Mouse (Mus musculus): ENCODE measurements at regions not wholly inside any gene's neighbourhood (a gene's known extent, or its start where the extent isn't known, plus 50 kb on each side); places are given as distances from the start of the nearest gene placed in this dataset.

DNA sequence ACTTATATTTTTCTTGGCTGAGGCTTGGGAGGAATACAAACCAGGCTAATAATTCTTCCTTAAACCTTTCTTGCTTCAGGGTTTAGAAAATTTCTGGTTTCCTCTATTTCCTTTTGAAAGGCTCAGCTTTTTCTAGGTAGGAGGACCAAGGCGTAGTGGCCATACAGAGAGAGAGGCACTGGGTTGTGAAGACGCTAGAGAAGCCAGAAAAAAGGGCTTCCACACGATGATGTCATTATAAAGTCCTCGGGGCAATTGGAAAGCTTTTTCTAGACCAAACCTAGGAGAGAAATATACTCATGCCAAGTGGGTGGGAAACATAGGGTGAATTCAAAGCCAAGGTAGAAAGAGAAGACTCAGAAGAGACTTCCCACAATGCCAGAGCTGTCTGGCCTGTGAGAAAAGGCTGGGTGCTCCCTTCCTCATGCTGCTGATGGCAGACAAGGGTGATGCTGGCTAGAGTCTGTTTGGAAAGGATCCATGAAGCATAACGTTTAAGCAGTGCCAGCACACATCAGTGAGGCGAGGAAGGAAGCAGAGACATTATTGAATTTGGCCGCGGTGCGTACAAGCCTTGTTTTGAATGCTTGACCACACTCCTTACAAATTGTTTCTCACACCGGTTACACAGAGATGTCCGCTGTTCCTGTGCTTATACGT is 131.1 kb upstream of the C9orf72 start:
- no peak for TF ChIP-seq CTCF (IDR thresholded peaks at IDR 0.05; ENCODE audit: low read depth)
- TF ChIP-seq EP300 (IDR thresholded peaks at IDR 0.05; ENCODE audit: low read depth) = no peak
